Mouse (Mus musculus) limb, embryonic 11.5 days (tissue): ENCODE data around the gene Spata31. TPM values are rescaled to one million over a fixed set of nuclear protein-coding genes. Genes with fewer than 3 reads are reported as not detected.

ENCODE experiments used
- ATAC-seq: fragments of 200-750 bp; cut with Nextera tagmentation; 2 replicates; pipeline ENCODE4 v1.8.0; 2017; ENCODE audit warnings: low read depth; ENCODE audit not compliant: insufficient number of reproducible peaks, low FRiP score, low TSS enrichment
- DNase-seq: peaks from one replicate; pipeline ENCODE4 v3.0.0-alpha.2; 2015; ENCODE audit warnings: low spot score
- H3K27ac ChIP-seq: fragments of 300-500 bp; sonication (generic); replicated peaks from 2 replicates; pipeline ENCODE4 v1.5.1; 2014; ENCODE audit warnings: low read depth, mild to moderate bottlenecking, low read length
- H3K27me3 ChIP-seq: fragments of 300-500 bp; sonication (generic); 2 replicates; pipeline ENCODE4 v1.6.1; 2014; ENCODE audit warnings: mild to moderate bottlenecking, low read length, mixed read lengths; ENCODE audit not compliant: control insufficient read depth, insufficient read depth
- H3K36me3 ChIP-seq: fragments of 300-500 bp; sonication (generic); 2 replicates; pipeline ENCODE4 v1.6.1; 2014; ENCODE audit warnings: mild to moderate bottlenecking, low read length, moderate library complexity, mixed read lengths; ENCODE audit not compliant: control insufficient read depth, insufficient read depth
- H3K4me1 ChIP-seq: fragments of 300-500 bp; sonication (generic); 2 replicates; pipeline ENCODE4 v1.6.1; 2014; ENCODE audit warnings: low read length, mixed read lengths; ENCODE audit not compliant: control insufficient read depth, insufficient read depth
- H3K4me2 ChIP-seq: fragments of 300-500 bp; sonication (generic); 2 replicates; pipeline ENCODE4 v1.6.1; 2014; ENCODE audit warnings: low read depth, mild to moderate bottlenecking, moderate library complexity; ENCODE audit not compliant: severe bottlenecking
- H3K4me3 ChIP-seq: fragments of 300-500 bp; sonication (generic); 2 replicates; pipeline ENCODE4 v1.5.1; 2014; ENCODE audit warnings: low read depth, low read length
- H3K9ac ChIP-seq: fragments of 300-500 bp; sonication (generic); 2 replicates; pipeline ENCODE4 v1.6.1; 2014; ENCODE audit warnings: mild to moderate bottlenecking, low read length
- H3K9me3 ChIP-seq: fragments of 300-500 bp; sonication (generic); 2 replicates; pipeline ENCODE4 v1.6.1; 2016; ENCODE audit warnings: low read length; ENCODE audit not compliant: control insufficient read depth
- WGBS: fragments of 180-500 bp; shearing (Covaris S2); extraction: QIAGEN DNeasy Blood & Tissue Kit; methylation state at CpG from one replicate; pipeline ENCODE4 v1.1.7; 2014; 5-methylcytosine and 5-hydroxymethylcytosine counted together
- polyA plus RNA-seq: library from polyadenylated mRNA; unstranded; fragments of >200 nt; fragmentation: Nextera tagmentation; extraction: Ambion mirVana; gene quantifications from 2 replicates; pipeline ENCODE4 v1.2.1, GENCODE M21; 2014

The Spata31 gene
- not detected in 2 replicates for polyA plus RNA-seq

GRCm38 (mm10) chr13:64917191-64917590 lies at the start of gene Spata31:
Gene Spata31 (plus strand): TSS chr13:64917406.
- H3K27ac ChIP-seq: no peak within 1 kb of the TSS
- WGBS: 73% methylated on average over 1 of the region's 1 CpGs

GRCm38 (mm10) chr13:64903132-64903531 lies 14.1 kb upstream of the Spata31 start:
- H3K4me1 ChIP-seq: no peaks in the 10 kb centered on the region
- no peaks in the 10 kb centered on the region for H3K9me3 ChIP-seq
- no peak overlapping the region for H3K4me3 ChIP-seq
- no peaks in the 10 kb centered on the region for H3K36me3 ChIP-seq
- DNase-seq (no peak), ATAC-seq (no peak)
- no peak overlapping the region for H3K9ac ChIP-seq
- H3K27me3 ChIP-seq: no peaks in the 10 kb centered on the region
- no peak overlapping the region for H3K27ac ChIP-seq
- 36% methylated on average over 1 of the region's 1 CpGs for WGBS
- no peak overlapping the region for H3K4me2 ChIP-seq

More at GRCm38 (mm10) chr13:64917191-64917590, at the start of gene Spata31:
- no peaks in the 10 kb centered on the region for H3K9me3 ChIP-seq
- H3K36me3 ChIP-seq: no peaks in the 10 kb centered on the region
- ATAC-seq (no peak), DNase-seq (no peak)
- H3K4me1 ChIP-seq: no peaks in the 10 kb centered on the region
- no peaks in the 10 kb centered on the region for H3K27me3 ChIP-seq
- H3K4me2 ChIP-seq: no peak within 1 kb of the TSS
- no peak within 1 kb of the TSS for H3K4me3 ChIP-seq
- H3K9ac ChIP-seq: no peak within 1 kb of the TSS

- Histone ChIP-seq H3K27ac (no peak within 1 kb of the TSS), H3K27me3 (no peaks in the 10 kb centered on the region), H3K36me3 (no peaks in the 10 kb centered on the region), H3K4me3 (no peak within 1 kb of the TSS), H3K9me3 (no peaks in the 10 kb centered on the region), H3K4me1 (no peaks in the 10 kb centered on the region), H3K9ac (no peak within 1 kb of the TSS), H3K4me2 (no peak within 1 kb of the TSS)
- ATAC-seq (no peak; the same call in 1 of the 2 replicates), DNase-seq (peak; percentile 67)
- 8% methylated on average over 16 of the region's 16 CpGs for WGBS
These were observed 13.5 kb upstream of the Spata31 start, which contains the start of gene Cntnap3 for GRCm38 (mm10) chr13:64903585-64904208. Gene Cntnap3 (minus strand): TSS chr13:64903955.

Other genes starting within 250 kb of the Spata31 start
- 0.35 and 0.41 TPM in 2 replicates for gene Cntnap3, start 13.5 kb upstream of the Spata31 start, polyA plus RNA-seq
- not detected in 2 replicates for gene Spata31d1c, start 115.7 kb downstream of the Spata31 start, polyA plus RNA-seq
- gene Prss47, start 135.4 kb downstream of the Spata31 start, polyA plus RNA-seq: not detected in 2 replicates
- gene Mfsd14b, start 195.6 kb downstream of the Spata31 start, polyA plus RNA-seq: 49.3 and 53.6 TPM in 2 replicates
- not detected in 2 replicates for gene Olfr465-ps1, start 220.7 kb downstream of the Spata31 start, polyA plus RNA-seq
- gene Olfr466, start 232.8 kb downstream of the Spata31 start, polyA plus RNA-seq: not detected in 2 replicates